Mouse (Mus musculus): ENCODE data around the gene Sesn3. TPM values are rescaled to one million over a fixed set of nuclear protein-coding genes. Genes with fewer than 3 reads are reported as not detected.
"Not testable (repeated sequence)": the region's sequence is repeated elsewhere in the genome, so short reads cannot be mapped to it uniquely, and the experiment has no call there.

Gene Sesn3
- total RNA-seq, 1 experiment from 2014 or later = 71.9 TPM

DNA sequence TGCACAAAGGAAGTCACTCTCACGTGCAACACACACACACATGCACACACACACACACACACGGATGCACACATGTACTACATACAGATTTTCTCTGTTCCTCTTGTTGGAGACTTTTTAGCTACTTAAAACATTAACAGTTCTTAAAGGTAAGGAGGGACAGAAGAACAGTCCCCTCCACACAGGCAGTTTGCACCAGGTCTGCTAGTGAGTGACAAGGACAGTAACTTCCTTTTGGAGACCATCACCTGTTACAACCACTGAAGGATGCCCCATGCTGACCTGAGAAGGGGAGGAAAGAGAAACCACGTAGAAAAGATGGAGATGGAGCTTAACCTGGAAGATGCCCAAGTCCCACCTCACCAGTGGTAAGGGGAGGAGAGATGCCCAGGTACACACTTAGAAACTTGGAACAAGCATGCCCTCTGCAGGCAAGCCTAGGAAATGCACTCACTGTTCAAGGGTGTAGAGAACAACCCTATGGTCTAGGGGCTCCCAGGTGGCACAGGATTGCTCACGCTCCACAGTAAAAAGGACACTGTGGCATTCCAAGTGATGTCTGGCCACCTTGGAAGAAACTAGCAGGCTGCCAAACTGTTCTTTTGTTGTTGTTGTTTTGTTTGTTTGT lies 67.3 kb downstream of the Sesn3 start:
- ATAC-seq (ENCODE audit: extremely low read depth, insufficient number of reproducible peaks, low FRiP score, poor library complexity, severe bottlenecking) = peak; percentile 72; the same call in 1 of the 2 replicates

DNA sequence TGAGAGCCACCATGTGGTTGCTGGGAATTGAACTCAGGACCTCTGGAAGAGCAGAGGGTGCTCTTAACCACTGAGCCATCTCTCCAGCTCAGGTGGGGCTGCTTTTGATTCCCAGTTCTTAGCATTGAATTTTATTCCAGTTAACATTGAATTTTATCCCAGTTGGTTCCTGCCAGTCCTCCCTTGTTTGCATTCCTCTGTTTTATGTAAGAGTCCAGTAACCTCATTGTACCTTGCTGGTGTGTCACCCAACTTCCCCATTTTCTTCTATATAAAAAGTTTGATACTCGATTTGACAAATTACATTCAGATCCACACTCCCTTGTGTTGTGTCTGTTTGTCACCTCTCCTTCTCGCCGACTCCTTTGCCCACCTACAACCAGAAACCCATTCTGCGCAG lies 71.0 kb downstream of the Sesn3 start:
- ATAC-seq (ENCODE audit: extremely low read depth, insufficient number of reproducible peaks, low FRiP score, poor library complexity, severe bottlenecking) = not testable (repeated sequence)

DNA sequence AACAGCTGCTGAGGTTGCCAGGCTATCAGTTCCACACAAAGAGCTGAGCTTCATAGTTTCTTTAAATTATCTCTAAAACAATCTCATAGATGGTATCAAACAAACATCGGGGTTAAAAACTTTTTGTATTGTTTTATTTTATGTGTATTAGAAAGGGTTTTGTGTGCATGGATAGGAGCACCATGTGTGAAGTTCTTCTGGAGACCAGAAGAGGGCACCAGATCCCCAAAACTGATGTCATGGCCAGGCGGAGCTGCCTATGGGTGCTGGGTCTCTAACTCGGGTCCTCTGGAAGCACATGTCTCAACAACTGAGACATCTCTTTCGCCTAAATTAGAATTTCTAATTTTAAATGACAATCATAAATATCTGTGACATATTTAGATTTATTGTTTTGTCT lies 73.5 kb downstream of the Sesn3 start:
- 0 out of 2 replicates have a peak, but pooled peaks have one; percentile 41 for ATAC-seq (ENCODE audit: extremely low read depth, insufficient number of reproducible peaks, low FRiP score, poor library complexity, severe bottlenecking)

DNA sequence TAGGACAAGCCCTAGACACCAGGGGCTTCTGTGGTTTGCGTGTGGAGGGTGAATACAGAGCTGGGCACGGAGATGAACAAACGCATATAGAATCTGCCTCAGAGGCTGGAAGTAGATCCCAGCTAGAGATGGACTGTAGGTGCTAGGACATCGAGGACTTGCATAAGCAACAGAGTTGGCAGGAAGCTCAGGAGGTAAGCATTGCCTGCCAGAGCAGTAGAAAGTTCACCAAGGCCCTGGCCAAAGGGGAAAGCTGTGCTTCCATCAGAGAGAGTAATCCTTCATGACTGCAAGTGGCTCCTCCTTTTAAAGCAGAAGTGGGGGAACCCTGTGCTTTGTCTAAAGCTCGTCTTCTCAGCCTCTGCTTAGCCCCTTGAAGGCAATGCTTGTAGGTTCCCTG lies 74.5 kb downstream of the Sesn3 start:
- no peak for ATAC-seq (ENCODE audit: extremely low read depth, insufficient number of reproducible peaks, low FRiP score, poor library complexity, severe bottlenecking)

DNA sequence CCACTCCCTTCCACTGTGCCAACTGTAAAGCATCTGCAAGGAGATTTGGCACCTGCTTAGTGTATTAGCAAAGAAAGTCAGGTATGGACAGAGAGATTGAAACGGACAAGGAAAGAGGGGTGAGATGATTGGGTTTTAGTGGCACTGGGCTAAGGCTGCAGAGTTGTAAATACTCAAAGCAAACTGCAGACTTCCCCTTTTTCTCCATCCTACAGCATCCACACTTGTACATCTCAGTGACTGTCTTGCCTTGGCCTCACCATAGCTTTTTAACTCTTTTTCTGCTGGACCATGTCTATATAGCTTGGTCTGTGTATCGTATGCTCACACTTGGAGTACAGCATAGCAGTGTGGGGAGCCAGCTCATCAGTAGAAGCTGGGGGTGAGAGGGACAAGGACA lies 75.9 kb downstream of the Sesn3 start:
- no peak for ATAC-seq (ENCODE audit: extremely low read depth, insufficient number of reproducible peaks, low FRiP score, poor library complexity, severe bottlenecking)

DNA sequence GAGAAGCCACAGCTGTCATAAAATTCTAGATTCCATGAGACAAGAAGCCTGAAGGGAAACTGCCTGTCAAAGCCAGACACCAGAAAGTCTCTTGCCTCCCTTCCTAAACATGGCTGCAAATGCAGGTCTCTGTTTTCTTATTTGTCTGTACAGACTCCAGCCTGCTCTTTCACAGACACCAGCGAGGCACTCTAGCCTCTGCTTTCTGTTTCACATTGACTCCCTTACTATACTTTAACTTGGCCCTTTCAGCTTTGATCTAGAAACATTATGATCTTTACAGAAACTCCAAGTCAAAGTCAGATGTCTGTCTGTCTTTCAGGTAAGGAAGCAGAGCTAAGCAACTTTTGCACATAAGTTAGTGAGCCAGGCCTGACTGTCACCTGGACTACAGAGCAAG lies 77.5 kb downstream of the Sesn3 start:
- ATAC-seq (ENCODE audit: extremely low read depth, insufficient number of reproducible peaks, low FRiP score, poor library complexity, severe bottlenecking) = no peak

DNA sequence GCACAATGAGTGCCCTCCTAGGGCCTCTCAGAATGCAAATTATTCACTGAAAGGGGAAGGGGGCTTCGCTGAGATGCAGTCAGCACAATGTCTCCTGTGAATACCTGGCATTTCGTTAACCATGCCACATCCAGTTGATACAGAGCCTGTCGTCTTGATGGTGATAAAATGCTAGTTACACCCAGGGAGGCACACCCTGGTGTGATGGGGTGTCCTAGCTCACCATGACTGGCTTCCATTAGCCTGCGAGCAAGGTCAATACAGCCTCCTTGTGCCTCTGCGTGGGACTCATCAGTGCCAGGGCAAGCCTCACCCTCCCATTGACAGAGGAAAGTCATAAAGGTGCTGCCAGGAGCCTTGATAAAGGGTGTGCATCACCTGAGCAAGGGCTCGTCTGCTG lies 80.0 kb downstream of the Sesn3 start:
- no peak for ATAC-seq (ENCODE audit: extremely low read depth, insufficient number of reproducible peaks, low FRiP score, poor library complexity, severe bottlenecking)

DNA sequence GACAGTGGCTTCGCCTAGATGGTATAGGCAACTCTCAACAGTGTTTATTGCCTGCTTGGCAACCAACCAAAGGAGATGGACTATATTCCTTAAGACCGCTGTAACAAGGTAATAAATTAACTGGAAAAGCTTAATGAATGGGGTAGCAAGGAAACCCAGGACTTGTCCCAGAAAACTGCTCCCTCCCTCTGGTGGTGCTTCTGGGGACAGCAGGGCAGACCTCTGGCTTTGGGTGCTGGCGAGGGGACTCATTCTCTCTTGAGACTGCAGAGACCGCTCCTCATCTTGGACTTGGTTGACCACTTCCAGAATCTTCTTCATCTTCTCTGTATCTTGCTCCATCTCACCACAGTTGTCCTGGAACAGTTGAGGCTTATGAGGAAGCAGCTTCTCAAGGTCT lies 82.2 kb downstream of the Sesn3 start:
- ATAC-seq (ENCODE audit: extremely low read depth, insufficient number of reproducible peaks, low FRiP score, poor library complexity, severe bottlenecking) = no peak

DNA sequence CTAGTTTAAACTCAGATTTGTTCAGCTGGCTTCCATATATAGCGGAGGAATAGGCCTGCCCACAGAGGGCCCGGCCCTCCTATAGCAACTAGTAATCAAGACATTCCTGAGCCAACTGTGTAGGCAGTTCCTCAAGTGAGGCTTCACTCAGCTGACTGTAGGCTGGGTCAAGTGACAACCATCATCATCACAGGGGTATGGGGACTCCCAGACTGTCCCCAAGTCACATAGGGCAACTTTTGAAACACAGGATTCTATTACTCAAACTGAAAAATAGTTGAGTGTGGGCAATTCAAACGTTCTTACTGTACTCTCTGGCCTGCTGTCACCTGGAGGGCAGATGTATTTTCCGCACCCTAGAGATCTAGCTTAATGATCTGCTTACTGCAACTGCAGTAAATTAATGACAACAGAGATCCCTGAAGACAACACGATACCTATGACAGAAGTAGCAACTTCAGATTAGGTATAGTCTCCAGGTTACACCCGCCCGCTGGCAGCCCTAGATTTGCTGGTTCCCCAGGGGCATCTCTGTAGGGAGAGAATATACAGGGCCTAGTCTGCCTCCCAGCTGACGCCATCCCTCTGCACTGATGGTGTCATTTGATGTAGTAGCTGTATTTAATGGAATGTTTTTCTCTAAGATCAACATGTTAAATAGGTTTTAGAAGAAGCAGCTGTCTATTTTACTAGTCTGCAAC lies 87.4 kb downstream of the Sesn3 start:
- no peak for ATAC-seq (ENCODE audit: extremely low read depth, insufficient number of reproducible peaks, low FRiP score, poor library complexity, severe bottlenecking)

DNA sequence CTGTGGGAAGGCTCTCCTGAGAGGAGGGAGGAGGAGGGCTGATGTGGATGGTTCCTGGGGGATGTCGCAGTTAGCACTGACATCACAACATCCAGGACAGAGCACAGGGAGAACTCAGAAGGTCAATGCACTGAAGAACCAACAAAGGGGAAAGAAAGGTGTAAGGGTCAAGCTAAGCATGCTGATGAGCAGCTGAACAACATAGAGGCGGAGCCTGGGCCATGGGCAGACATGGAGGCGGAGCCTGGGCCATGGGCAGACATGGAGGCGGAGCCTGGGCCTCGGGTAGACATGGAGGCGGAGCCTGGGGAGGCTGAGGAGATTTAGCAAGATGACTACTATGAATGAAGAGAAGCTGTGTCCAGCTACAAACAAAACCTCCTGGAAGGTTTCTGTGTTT lies 88.7 kb downstream of the Sesn3 start:
- no peak for ATAC-seq (ENCODE audit: extremely low read depth, insufficient number of reproducible peaks, low FRiP score, poor library complexity, severe bottlenecking)

DNA sequence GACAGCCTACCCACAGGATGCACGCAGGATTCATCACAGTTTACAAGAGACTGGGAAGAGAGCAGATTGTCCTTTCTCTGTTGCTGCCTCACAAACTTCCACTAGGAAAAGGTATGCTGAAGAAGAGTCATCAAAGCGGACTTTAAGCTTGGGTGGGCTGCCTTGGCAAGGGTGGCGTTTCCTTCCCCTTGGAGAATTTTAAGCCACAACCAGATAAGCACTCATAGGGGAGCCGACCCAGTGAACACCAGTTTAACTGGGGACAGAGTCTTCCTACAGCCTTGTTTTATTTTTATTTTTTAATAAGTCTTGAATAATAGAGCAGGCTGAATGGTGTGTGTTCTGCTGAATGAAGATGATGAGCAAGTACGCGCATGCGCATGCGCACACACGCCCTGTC lies 89.9 kb downstream of the Sesn3 start:
- no peak for ATAC-seq (ENCODE audit: extremely low read depth, insufficient number of reproducible peaks, low FRiP score, poor library complexity, severe bottlenecking)

DNA sequence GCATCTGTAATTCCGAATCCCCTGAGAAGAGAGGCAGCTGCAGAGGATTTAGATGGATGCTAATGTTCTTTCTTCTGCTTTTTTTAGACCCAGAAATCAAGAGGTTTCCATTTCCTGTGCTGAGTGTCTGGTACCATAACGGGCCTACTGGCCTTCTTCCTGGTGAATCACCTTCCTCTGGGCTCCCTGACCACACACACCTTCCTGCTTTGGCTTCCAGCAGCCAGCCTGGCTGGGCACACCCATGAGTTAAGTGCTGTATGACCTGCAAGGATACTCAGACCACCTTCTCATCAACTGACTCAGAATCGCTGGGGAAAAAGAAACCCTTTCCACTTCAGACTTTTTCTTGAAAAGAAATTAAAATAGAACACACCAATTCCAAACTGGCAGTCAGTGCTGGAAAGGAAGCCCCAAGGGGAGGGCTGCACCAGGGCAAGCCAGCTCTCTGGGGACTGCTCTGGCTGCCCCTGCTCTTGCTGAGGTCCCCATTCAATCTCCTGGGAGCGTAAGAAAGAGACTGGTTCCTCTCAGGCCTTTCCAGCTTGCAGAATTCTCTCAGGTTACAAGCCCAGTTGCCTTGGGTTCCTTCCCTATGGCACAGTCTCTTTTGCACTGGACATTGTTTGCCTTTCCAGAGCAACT lies 90.7 kb downstream of the Sesn3 start:
- ATAC-seq (ENCODE audit: extremely low read depth, insufficient number of reproducible peaks, low FRiP score, poor library complexity, severe bottlenecking) = 0 out of 2 replicates have a peak, but pooled peaks have one; percentile 17

DNA sequence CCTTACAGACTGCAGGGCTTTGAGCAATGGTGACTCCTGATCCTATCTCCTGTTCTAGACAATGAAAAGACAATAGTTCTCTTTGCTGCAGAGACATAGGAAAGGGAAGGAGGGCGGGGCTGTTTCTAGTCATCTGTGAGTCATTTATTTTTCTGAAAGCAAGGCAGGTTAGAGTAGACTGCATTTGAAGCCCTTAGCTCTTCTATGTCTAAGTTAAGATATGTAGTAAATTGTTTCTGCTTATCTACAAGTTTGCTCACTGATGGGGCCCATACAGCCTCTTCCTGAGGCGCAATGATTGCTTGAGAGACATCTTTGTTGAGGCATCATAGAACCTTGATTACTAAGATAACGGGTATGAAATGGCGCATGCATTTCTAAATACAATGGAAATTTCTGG lies 93.0 kb downstream of the Sesn3 start:
- no peak for ATAC-seq (ENCODE audit: extremely low read depth, insufficient number of reproducible peaks, low FRiP score, poor library complexity, severe bottlenecking)

DNA sequence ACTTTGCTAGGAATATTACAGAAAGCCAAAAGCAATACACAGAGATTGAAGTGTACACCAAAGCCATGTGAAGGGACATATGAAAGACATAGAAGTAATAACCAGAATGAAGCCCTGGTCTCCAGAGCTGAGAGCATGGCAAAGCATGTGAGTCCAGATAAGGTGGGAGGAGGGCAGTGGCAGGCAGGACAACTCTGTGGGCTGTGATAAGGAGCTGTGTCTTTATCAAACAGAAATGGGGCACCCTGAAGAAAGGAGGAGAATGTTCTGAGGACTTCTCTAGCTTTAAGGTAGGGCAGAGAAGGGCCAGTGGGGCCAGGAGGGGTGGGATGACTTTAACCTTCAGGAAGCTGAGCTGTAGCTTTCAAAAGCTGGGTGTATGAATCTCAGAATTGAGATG lies 94.4 kb downstream of the Sesn3 start:
- ATAC-seq (ENCODE audit: extremely low read depth, insufficient number of reproducible peaks, low FRiP score, poor library complexity, severe bottlenecking) = no peak

DNA sequence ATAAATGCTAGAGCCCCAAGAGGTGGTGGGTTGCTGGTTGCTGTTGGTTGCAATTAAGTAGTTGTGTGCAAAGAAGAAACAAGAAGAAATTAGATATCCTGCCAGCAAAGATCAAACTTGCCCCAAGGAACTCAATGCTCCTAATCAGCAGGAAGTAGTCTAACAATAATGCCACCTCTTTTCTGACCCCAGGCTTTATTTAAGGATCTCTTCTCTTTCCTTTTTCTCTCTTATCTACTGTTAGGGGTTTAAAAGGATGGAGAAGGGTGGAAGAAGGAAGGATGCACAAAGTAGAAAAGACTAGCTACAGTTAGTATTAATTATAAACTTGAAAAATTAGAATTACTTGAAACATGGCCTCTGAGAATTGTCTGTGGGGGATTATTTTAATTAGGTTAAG lies 97.6 kb downstream of the Sesn3 start:
- no peak for ATAC-seq (ENCODE audit: extremely low read depth, insufficient number of reproducible peaks, low FRiP score, poor library complexity, severe bottlenecking)

DNA sequence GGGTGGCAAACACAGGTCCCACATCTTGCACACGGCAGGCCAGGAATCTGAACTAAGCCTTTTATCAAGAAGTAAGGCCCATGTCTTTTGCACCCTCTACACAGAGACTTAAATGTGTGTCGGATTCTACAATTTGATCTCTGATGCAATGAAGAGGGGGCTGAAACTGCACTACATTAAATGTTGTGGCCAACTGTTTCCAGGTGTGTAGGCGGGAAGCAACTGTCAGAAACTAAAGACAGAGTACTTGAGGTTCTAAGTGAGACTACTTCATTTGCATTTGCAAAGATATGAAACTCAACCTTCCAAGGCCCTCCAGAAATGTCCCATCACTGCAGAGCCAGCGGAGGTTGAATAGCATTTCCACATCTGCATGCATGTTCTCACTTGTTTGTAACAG lies 101.3 kb downstream of the Sesn3 start:
- no peak for ATAC-seq (ENCODE audit: extremely low read depth, insufficient number of reproducible peaks, low FRiP score, poor library complexity, severe bottlenecking)

DNA sequence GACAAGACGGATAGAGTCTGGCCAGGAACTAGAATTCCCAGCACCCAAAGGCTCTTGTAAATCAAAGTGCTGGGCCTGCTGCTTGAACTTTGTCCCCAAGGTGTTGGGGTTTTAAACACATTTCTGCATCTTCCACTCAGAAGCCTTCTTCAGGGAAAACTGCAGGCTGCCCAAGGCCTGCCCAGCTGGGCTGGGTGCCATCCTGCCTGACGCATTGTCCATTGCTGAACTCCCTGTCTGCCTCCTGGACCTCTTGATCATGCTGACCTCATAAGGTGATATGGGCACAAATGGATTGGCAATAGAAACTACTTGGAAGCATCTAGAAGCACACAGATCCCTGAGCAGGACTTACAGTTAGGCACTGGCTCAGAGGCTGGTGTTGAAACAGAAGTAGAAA lies 103.3 kb downstream of the Sesn3 start:
- ATAC-seq (ENCODE audit: extremely low read depth, insufficient number of reproducible peaks, low FRiP score, poor library complexity, severe bottlenecking) = no peak

DNA sequence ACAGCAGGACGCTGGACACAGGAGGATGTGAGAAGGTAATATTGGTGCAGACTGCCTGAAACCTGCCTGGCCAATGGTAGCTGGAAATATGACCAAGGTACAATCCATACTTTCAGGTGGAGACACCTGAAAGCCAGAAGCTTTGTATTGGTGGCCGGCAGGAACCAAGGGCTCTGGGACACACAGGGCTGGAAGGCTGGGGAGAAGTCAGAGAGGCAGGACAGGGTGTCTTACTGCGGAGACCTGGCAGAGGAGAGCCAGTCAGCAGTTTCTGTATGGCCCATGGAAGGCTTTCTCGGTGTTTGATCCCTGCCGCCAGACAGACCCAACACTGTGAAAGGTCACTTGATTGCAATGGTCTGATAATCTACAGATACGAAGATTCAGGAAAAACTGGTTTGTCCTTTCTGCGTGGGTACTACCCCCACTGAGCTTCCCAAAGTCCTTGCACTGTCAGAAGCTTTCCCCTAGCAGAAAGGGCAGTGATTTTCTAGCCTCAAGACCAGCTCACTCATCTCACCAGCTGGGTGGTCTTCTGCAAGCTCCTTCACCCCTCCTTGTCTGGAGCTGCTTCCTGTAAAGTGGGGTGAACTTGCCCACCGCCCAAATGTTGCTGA lies 105.0 kb downstream of the Sesn3 start:
- no peak for ATAC-seq (ENCODE audit: extremely low read depth, insufficient number of reproducible peaks, low FRiP score, poor library complexity, severe bottlenecking)

DNA sequence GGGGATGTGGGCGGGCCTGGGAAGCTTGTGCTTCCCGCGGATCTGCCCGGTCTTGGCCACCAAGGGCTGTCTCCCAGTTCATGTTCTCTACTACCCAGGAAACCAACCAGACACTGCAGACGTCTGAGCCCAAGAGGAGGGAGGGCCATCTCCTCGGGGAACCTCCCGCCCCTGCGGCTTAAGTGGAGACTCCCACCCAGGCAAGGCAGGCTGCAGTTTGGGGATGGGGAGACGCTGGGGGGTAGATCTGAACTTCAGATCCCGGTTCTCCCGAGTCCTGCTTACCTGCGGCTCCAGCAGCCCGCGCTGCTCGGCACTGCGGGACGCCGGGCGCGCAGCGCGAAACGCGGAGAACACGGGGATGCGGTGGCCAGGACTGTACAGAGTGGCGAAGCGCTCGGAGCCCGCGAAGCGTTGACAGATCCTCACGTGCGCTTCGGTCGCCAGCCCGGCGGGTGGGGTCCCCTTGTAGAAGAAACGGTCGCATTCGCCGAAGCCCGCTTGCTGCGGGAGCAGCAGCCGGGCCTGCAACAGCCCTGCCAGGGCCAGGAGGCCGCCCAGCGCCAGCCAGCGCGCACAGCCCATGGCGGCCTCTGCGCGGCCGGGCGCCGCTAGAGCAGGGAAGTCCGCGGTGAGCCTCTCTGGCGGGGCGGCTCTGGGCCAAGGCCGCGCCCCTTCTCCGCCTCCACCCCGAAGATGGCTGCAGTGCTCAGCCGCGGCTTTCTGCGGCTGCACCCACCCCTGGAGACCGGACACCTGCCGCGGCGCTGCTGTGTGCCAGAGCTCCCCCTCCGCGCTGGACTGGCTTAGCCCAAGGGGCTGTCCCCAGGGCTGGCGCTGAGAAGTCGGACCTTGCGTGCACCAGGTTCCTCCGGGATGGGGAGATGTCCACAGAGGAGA lies 105.8 kb downstream of the Sesn3 start:
- peak; percentile 77 for ATAC-seq (ENCODE audit: extremely low read depth, insufficient number of reproducible peaks, low FRiP score, poor library complexity, severe bottlenecking)
